Mouse (Mus musculus) myocyte (in vitro differentiated cells): ENCODE data around the gene Bbs1.
"Not testable (repeated sequence)": the region's sequence is repeated elsewhere in the genome, so short reads cannot be mapped to it uniquely, and the experiment has no call there.

Experiments
- CEBPB ChIP-seq: IDR thresholded peaks from 2 replicates; pipeline ENCODE4 v1.6.1; 2011; ENCODE audit warnings: mild to moderate bottlenecking, moderate library complexity; ENCODE audit not compliant: poor library complexity, insufficient read depth, severe bottlenecking
- E2F4 ChIP-seq: IDR thresholded peaks from one replicate; pipeline ENCODE4 v1.6.1; 2011; ENCODE audit warnings: mild to moderate bottlenecking, control low read depth, moderate library complexity; ENCODE audit not compliant: insufficient read depth
- MAX ChIP-seq: IDR thresholded peaks from one replicate; pipeline ENCODE4 v1.6.1; 2011; ENCODE audit warnings: low read depth, mild to moderate bottlenecking, control low read depth
- MYOD1 ChIP-seq, 3 experiments: IDR thresholded peaks; one replicate each; pipeline ENCODE4 v1.6.1; 2011; ENCODE audit warnings: control low read depth in 2 of 3, low read depth in 2 of 3, mild to moderate bottlenecking in 2 of 3, moderate library complexity in 1 of 3; ENCODE audit not compliant: insufficient read length in 2 of 3, control insufficient read depth in 1 of 3
- MYOG ChIP-seq, 3 experiments: IDR thresholded peaks; one replicate each; pipeline ENCODE4 v1.6.1; 2011; ENCODE audit warnings: control low read depth in 2 of 3, low read depth in 2 of 3, mild to moderate bottlenecking in 2 of 3; ENCODE audit not compliant: insufficient read length in 2 of 3, control insufficient read depth in 1 of 3, insufficient read depth in 1 of 3
- POLR2A ChIP-seq: IDR thresholded peaks from one replicate; pipeline ENCODE4 v1.6.1; 2011; ENCODE audit warnings: low read depth, mild to moderate bottlenecking, control low read depth, moderate library complexity; ENCODE audit not compliant: insufficient read length
- POLR2AphosphoS2 ChIP-seq: IDR thresholded peaks from one replicate; pipeline ENCODE4 v1.6.1; 2011; ENCODE audit warnings: low read depth, control low read depth; ENCODE audit not compliant: insufficient read length
- REST ChIP-seq: IDR thresholded peaks from one replicate; pipeline ENCODE4 v1.6.1; 2011; ENCODE audit warnings: mild to moderate bottlenecking, control low read depth, moderate library complexity; ENCODE audit not compliant: insufficient read depth, insufficient read length
- SRF ChIP-seq: IDR thresholded peaks from one replicate; pipeline ENCODE4 v1.6.1; 2011; ENCODE audit warnings: low read depth; ENCODE audit not compliant: control insufficient read depth, insufficient read length
- TCF12 ChIP-seq: IDR thresholded peaks from one replicate; pipeline ENCODE4 v1.6.1; 2011; ENCODE audit warnings: mild to moderate bottlenecking, control low read depth; ENCODE audit not compliant: poor library complexity, insufficient read depth, severe bottlenecking
- TCF3 ChIP-seq: IDR thresholded peaks from one replicate; pipeline ENCODE4 v1.6.1; 2011; ENCODE audit warnings: low read depth, control low read depth; ENCODE audit not compliant: insufficient read length
- USF1 ChIP-seq: IDR thresholded peaks from one replicate; pipeline ENCODE4 v1.6.1; 2011; ENCODE audit warnings: low read depth, mild to moderate bottlenecking, control low read depth, moderate library complexity

- not testable (repeated sequence) for TF ChIP-seq E2F4; MAX; USF1; TCF12; CEBPB; POLR2A; TCF3; MYOD1 (IDR thresholded peaks at IDR 0.05; ENCODE audit: control insufficient read depth in 1 of 3, insufficient read length in 2 of 3, low read depth in 2 of 3); MYOG (IDR thresholded peaks at IDR 0.05; ENCODE audit: control insufficient read depth in 1 of 3, insufficient read depth in 1 of 3, insufficient read length in 2 of 3, low read depth in 2 of 3); POLR2AphosphoS2; REST; SRF
These were observed 42.2 kb upstream of the Bbs1 start for GRCm38 (mm10) chr19:4948641-4949040.
